ENCODE assay signal across 2 mouse cellular contexts in the genomic region with DNA sequence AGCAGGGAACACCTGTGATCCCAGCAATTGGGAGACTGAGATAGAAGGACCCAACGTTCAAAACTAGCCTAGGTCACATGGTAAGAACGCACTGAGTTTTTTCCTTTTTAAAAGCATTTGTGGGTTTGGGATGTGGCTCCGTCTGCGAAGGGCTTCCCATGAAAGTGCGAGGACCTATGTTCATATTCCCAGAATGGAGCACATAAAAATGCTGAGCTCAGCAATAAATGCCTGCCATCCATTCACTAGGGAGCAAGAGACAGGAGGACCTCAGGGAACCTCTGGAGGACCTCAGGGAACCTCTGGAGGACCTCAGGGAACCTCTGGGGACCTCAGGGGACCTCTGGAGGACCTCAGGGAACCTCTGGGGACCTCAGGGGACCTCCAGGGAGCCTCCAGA.
TF ChIP-seq lines count a peak whose summit lies in the region.

No protein-coding gene starts in this region.

TF ChIP-seq in CH12.LX, 34 proteins besides CTCF, POLR2A, EP300 and RAD21:
- TF ChIP-seq MAFK (IDR thresholded peaks at IDR 0.05; ENCODE audit: insufficient replicate concordance, low read length): peak; percentile 97
- TF ChIP-seq ETS1 (conservative IDR thresholded peaks at IDR 0.05; ENCODE audit: low read depth, low read length): no peak; the same call in 1 of the 2 replicates

TF ChIP-seq in MEL, 35 proteins besides CTCF, POLR2A, EP300 and RAD21:
- no peak for TF ChIP-seq ZNF384 (IDR thresholded peaks at IDR 0.05; ENCODE audit: low read depth, low read length)
- peak; percentile 92 for TF ChIP-seq MAFK (IDR thresholded peaks at IDR 0.05; ENCODE audit: borderline replicate concordance, low read depth, low read length)
